Mouse (Mus musculus) cerebral cortex, adult 2 months (tissue): ENCODE measurements around the gene Tmem255b.

ENCODE experiments used
- WGBS: fragments of 180-500 bp; shearing (Covaris S2); methylation state at CpG from one replicate; pipeline ENCODE4 v1.1.7; 2018; 5-methylcytosine and 5-hydroxymethylcytosine counted together

The Tmem255b gene

GRCm38 (mm10) chr8:13492198-13492995 is 57.4 kb downstream of the Tmem255b start:
- WGBS = 55% methylated on average over 9 of the region's 9 CpGs

- WGBS = 36% methylated on average over 11 of the region's 11 CpGs
These were observed 58.0 kb downstream of the Tmem255b start for GRCm38 (mm10) chr8:13493011-13493410.

GRCm38 (mm10) chr8:13493858-13494631 is 59.1 kb downstream of the Tmem255b start, which contains the start of gene Gas6:
TSS of gene Gas6 (minus strand) at chr8:13494490.
- 2% methylated on average over 64 of the region's 64 CpGs for WGBS

DNA sequence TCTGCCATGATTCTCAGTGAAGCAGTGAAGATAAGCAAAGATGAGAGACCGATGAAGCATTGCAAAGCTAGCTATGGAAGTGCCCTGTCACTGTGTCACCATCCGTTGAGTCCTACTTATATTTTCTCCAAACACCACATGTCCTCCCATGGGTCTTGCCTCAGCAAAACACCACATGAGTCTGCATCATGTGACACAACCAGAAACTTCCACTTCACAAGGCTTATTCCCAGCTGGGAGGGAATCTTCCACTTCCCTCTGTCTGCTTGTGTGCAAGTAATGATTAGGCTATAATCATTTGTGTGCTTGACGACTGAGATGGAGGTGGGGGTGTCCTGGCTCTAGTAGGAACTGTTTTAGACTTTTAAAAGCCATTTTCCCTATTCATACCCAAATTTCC is 66.2 kb downstream of the Tmem255b start:
- 86% methylated on average over 3 of the region's 3 CpGs for WGBS

DNA sequence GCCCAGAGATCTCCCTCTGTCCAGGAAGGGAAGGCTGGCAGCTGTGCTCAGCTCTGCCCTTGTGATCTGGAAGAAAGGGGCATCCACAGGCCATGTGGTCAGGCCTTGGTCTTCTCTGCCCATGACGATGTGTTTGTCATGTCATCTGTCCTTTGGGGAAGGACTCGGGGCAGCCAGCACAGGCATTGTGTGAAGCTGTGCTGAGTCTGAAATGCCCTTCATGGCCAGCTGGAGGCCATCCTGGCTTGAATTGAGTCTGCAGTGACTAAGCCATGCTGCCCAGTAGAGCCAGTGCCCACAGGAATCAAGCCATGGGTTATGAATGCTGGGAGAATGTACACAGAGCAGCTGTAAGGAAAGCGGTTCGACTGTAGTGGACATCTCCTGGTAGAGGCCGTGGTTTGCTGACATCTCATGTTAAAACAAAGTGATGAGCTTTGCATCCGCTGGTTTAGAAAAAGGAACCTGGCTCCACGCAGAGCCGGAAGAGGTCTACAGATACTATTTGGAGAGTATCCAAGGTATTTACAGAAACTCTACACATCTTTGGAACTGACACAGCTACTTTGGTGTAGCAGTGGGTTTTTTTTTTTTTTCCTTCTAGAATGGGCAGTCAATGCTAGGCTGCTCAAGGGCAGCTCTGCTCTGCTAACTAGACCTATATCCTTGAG is 69.1 kb downstream of the Tmem255b start:
- WGBS = 62% methylated on average over 8 of the region's 8 CpGs

- 53% methylated on average over 4 of the region's 4 CpGs for WGBS
These were observed 71.9 kb downstream of the Tmem255b start for GRCm38 (mm10) chr8:13506849-13507248.

GRCm38 (mm10) chr8:13507284-13507937 is 72.4 kb downstream of the Tmem255b start:
- WGBS = 91% methylated on average over 3 of the region's 3 CpGs

DNA sequence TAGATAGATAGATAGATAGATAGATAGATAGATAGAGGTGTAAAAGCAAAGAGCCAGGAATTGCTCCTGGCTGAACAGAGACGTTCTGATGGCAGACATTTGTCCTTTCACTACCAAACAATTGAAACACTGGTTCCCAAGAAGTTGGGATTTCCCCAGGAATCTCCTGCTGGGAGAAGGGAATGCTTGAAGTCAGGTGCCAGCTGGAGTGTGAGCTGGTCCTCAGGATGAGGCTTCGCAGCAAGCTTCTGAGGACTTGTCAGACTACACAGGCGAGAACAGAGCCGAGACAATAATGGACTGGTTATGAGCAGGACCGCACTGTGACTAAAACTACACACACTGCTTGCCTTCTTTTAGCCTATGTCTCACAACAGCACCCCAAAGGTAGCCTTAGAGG is 77.0 kb downstream of the Tmem255b start:
- 70% methylated on average over 5 of the region's 5 CpGs for WGBS

GRCm38 (mm10) chr8:13512677-13513076 is 77.7 kb downstream of the Tmem255b start:
- 63% methylated on average over 6 of the region's 6 CpGs for WGBS

- WGBS = 73% methylated on average over 5 of the region's 5 CpGs
These were observed 78.8 kb downstream of the Tmem255b start for GRCm38 (mm10) chr8:13513556-13514370.

DNA sequence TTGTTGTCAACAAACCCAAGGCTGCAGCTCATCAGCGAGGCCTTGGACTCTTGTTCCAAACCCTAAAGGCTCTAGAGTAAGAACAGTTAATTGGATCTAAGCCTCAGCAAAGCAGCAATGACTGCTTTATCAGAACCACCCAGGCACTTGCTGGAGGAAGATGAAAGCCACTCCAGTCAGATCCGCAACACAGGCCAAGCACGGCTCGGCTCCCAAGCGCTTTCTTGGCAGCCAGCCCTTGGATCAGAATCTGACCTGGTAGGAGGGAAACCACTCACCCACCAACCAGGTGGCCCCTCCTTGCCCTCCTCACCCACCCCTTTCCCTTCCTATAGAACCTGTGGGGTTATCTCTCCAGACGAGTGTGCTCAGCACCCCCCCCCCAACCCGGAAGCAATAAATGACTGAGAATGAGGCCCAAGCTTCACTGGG is 81.0 kb downstream of the Tmem255b start:
- WGBS = 40% methylated on average over 7 of the region's 7 CpGs

DNA sequence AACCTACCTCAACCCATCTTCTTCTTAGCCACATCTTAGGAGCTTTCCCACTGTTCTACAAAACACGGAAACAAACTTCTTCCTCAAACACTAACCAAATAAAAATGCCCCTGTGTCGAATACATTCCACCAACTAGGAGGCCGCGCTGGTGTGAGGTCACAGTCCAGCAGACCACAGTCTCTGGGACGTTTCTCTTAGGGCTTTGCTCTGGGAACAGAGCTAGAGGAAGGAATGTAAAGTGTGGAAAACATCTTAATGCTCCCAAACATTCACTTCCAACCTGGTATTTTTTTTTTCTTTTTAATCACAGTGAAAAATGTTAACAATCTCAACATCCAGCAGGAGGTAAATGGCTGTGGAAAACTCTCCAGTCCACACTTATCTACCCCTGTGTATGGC is 81.7 kb downstream of the Tmem255b start:
- 85% methylated on average over 5 of the region's 5 CpGs for WGBS

GRCm38 (mm10) chr8:13517284-13517781 is 82.3 kb downstream of the Tmem255b start:
- 91% methylated on average over 6 of the region's 6 CpGs for WGBS
